Mouse (Mus musculus) left cerebral cortex, adult 2 months (tissue): ENCODE measurements at regions not wholly inside any gene's neighbourhood (a gene's known extent, or its start where the extent isn't known, plus 50 kb on each side); places are given as distances from the start of the nearest gene placed in this dataset.
A peak's percentile ranks its signal among the peaks of the same experiment; 100 is the strongest.

Experiments used
- DNase-seq, 2 experiments: peaks; one replicate each; pipeline ENCODE4 v3.0.0; 2021 to 2022; ENCODE audit warnings: low spot score in 2 of 2, mixed read lengths in 1 of 2; ENCODE audit errors: extremely low spot score in 1 of 2
- H3K27ac ChIP-seq: fragments of 200-600 bp; 2 replicates; pipeline ENCODE4 v1.8.1; 2022
- H3K4me3 ChIP-seq: fragments of 200-600 bp; 2 replicates; pipeline ENCODE4 v1.8.1; 2022
- CTCF ChIP-seq: fragments of 200-600 bp; IDR thresholded peaks from 2 replicates; pipeline ENCODE4 v1.8.1; 2022; ENCODE audit warnings: antibody characterized with exemption, mild to moderate bottlenecking, moderate library complexity
- intact Hi-C: fragments of 180-260 bp; cut with DNase I; formaldehyde crosslinking; loops from one replicate; pipeline ENCODE4 v1.15.1; 2025

- TF ChIP-seq CTCF, result no peak
Measured at GRCm38 (mm10) chr14:61774171-61774570, 166.9 kb downstream of the Kcnrg start.

GRCm38 (mm10) chr14:61778618-61779017 lies 171.4 kb downstream of the Kcnrg start:
- TF ChIP-seq CTCF, result no peak
- no peak overlapping the region for H3K4me3 ChIP-seq
- no peak for DNase-seq
- H3K27ac ChIP-seq, result no peak overlapping the region
- intact Hi-C loops, result no loop called here

More at GRCm38 (mm10) chr14:61774171-61774570, 166.9 kb downstream of the Kcnrg start:
- H3K27ac ChIP-seq, result no peak overlapping the region
- intact Hi-C loops, result no loop called here
- no peak overlapping the region for H3K4me3 ChIP-seq
- no peak for DNase-seq

GRCm38 (mm10) chr14:61783206-61783605 lies 175.9 kb downstream of the Kcnrg start:
- no peak for TF ChIP-seq CTCF
- no peak for DNase-seq
- Histone ChIP-seq H3K4me3 (no peak overlapping the region), H3K27ac (no peak overlapping the region)
- intact Hi-C loops, result no loop called here

GRCm38 (mm10) chr14:61784609-61785008 lies 177.4 kb downstream of the Kcnrg start:
- TF ChIP-seq CTCF, result no peak
- Histone ChIP-seq H3K27ac (no peak overlapping the region), H3K4me3 (no peak overlapping the region)
- no peak for DNase-seq
- intact Hi-C loops, result no loop called here

- H3K4me3 ChIP-seq, result no peak overlapping the region
- intact Hi-C loops, result no loop called here
Measured at GRCm38 (mm10) chr14:61786031-61786430, 178.8 kb downstream of the Kcnrg start.

GRCm38 (mm10) chr14:61787746-61788145 lies 180.5 kb downstream of the Kcnrg start:
- TF ChIP-seq CTCF, result no peak
- no peak for DNase-seq
- H3K27ac ChIP-seq, result no peak overlapping the region
- H3K4me3 ChIP-seq, result no peak overlapping the region
- intact Hi-C loops, result no loop called here

More at GRCm38 (mm10) chr14:61786031-61786430, 178.8 kb downstream of the Kcnrg start:
- no peak overlapping the region for H3K27ac ChIP-seq
- DNase-seq, result no peak
- no peak for TF ChIP-seq CTCF

GRCm38 (mm10) chr14:61788998-61789790 lies 181.9 kb downstream of the Kcnrg start:
- H3K27ac ChIP-seq, result no peak overlapping the region
- no peak overlapping the region for H3K4me3 ChIP-seq
- intact Hi-C loops, result no loop called here
- no peak for TF ChIP-seq CTCF
- DNase-seq, result peak in 1 of 2 experiments; percentile 28

- H3K27ac ChIP-seq, result no peak overlapping the region
- intact Hi-C loops, result no loop called here
Measured at GRCm38 (mm10) chr14:61795976-61796645, 188.9 kb downstream of the Kcnrg start.

GRCm38 (mm10) chr14:61796671-61797070 lies 189.4 kb downstream of the Kcnrg start:
- no peak overlapping the region for H3K27ac ChIP-seq
- DNase-seq, result no peak
- intact Hi-C loops, result no loop called here
- no peak overlapping the region for H3K4me3 ChIP-seq
- TF ChIP-seq CTCF, result no peak

More at GRCm38 (mm10) chr14:61795976-61796645, 188.9 kb downstream of the Kcnrg start:
- no peak for DNase-seq
- H3K4me3 ChIP-seq, result no peak overlapping the region
- TF ChIP-seq CTCF, result no peak

GRCm38 (mm10) chr14:61803421-61803925 lies 196.2 kb downstream of the Kcnrg start:
- no peak for TF ChIP-seq CTCF

GRCm38 (mm10) chr14:61805433-61805832 lies 198.2 kb downstream of the Kcnrg start:
- Histone ChIP-seq H3K27ac (no peak overlapping the region), H3K4me3 (no peak overlapping the region)
- DNase-seq, result no peak
- no peak for TF ChIP-seq CTCF
- intact Hi-C loops, result loop anchor here (5.0 kb wide), 1 partner anchor 123 kb away; no protein-coding TSS in a partner anchor

More at GRCm38 (mm10) chr14:61803421-61803925, 196.2 kb downstream of the Kcnrg start:
- Histone ChIP-seq H3K4me3 (no peak overlapping the region), H3K27ac (no peak overlapping the region)
- DNase-seq, result no peak
- intact Hi-C loops, result no loop called here

GRCm38 (mm10) chr14:61808193-61808592 lies 200.9 kb downstream of the Kcnrg start:
- H3K27ac ChIP-seq, result no peak overlapping the region
- no peak for DNase-seq
- H3K4me3 ChIP-seq, result no peak overlapping the region
- intact Hi-C loops, result loop anchor here (5.0 kb wide), 1 partner anchor 126 kb away; no protein-coding TSS in a partner anchor
- TF ChIP-seq CTCF, result no peak; the same call in 1 of the 2 replicates
